Mouse (Mus musculus): ENCODE data around the gene Noc2l. TPM values are rescaled to one million over a fixed set of nuclear protein-coding genes. Genes with fewer than 3 reads are reported as not detected.

Noc2l gene
- polyA plus RNA-seq (2015; fragmentation: Nextera tagmentation; extraction: Ambion mirVana), result 39.3 and 41.8 TPM in 2 replicates

GRCm38 (mm10) chr4:156235808-156236533 is at the start of gene Noc2l:
Gene Noc2l (plus strand): TSS chr4:156236010.
- peak; percentile 81 for ATAC-seq (ENCODE audit: extremely low read depth, insufficient number of reproducible peaks, low FRiP score, low TSS enrichment)
- H3K36me3 ChIP-seq, result peaks cover 63% of the 10 kb centered on the region
- peak within 1 kb of the TSS; percentile 93 for H3K4me2 ChIP-seq
- no peaks in the 10 kb centered on the region for H3K9me3 ChIP-seq
- peak within 1 kb of the TSS; percentile 88 for H3K9ac ChIP-seq
- 0 out of 2 replicates have a peak, but pooled peaks cover 2% of the 10 kb centered on the region for H3K27me3 ChIP-seq (replicated peaks)
- H3K27ac ChIP-seq (replicated peaks), result peak within 1 kb of the TSS; percentile 91
- H3K4me3 ChIP-seq, result peak within 1 kb of the TSS; percentile 89
- H3K4me1 ChIP-seq, result peaks cover 26% of the 10 kb centered on the region
- WGBS, result under 1% methylated on average over 81 of the region's 90 CpGs

DNA sequence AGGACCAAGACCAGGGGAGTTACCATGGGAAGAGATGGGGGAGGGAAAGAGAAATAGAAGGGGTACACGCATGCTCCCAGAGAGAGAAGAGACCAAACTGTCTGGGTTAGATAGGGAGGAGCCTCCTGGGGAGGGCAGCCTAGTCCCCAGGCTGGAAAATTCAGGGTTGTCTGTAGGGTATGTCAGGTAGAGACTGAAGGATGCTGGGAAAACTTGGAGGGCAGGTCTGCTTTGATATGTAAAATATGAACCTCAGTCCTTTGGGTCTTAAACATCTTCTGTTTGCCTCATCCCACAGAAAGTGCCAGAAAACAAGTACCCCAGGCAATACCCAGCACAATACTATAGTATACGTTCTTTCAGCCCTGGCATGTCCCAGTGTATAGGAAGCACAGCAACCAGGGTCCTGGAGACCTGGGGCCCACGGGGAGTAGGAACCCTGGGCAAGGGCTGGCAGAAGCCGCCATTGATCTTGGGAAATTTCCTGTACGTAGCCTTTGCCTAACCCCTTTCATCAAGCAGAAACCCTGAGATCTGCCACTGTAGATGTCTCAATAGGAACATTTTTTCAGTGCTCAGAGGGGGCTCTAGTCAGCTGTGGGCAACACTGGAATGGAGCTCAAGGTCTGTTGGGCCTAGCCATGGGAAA is 47.5 kb upstream of the Noc2l start:
- ATAC-seq (ENCODE audit: extremely low read depth, insufficient number of reproducible peaks, low FRiP score, low TSS enrichment), result no peak
- H3K4me3 ChIP-seq, result no peak overlapping the region
- H3K27me3 ChIP-seq (replicated peaks), result no peaks in the 10 kb centered on the region
- no peaks in the 10 kb centered on the region for H3K9me3 ChIP-seq
- peak overlapping the region; percentile 41; the same call in 1 of the 2 replicates for H3K4me2 ChIP-seq
- peaks cover 81% of the 10 kb centered on the region for H3K4me1 ChIP-seq
- WGBS, result 70% methylated on average over 5 of the region's 5 CpGs
- peaks cover 46% of the 10 kb centered on the region for H3K36me3 ChIP-seq
- peak overlapping the region; percentile 64 for H3K27ac ChIP-seq (replicated peaks)
- peak overlapping the region; percentile 68; the same call in 1 of the 2 replicates for H3K9ac ChIP-seq

- Histone ChIP-seq H3K27me3 (replicated peaks) (no peaks in the 10 kb centered on the region), H3K27ac (replicated peaks) (peak overlapping the region; percentile 64), H3K36me3 (peaks cover 46% of the 10 kb centered on the region), H3K4me1 (peaks cover 86% of the 10 kb centered on the region), H3K9me3 (no peaks in the 10 kb centered on the region), H3K4me2 (peak overlapping the region; percentile 41), H3K4me3 (no peak overlapping the region), H3K9ac (peak overlapping the region; percentile 68)
- 0 out of 2 replicates have a peak, but pooled peaks have one; percentile 20 for ATAC-seq (ENCODE audit: extremely low read depth, insufficient number of reproducible peaks, low FRiP score, low TSS enrichment)
- 18% methylated on average over 6 of the region's 6 CpGs for WGBS
Observed at GRCm38 (mm10) chr4:156188811-156189323, 46.9 kb upstream of the Noc2l start.

- Histone ChIP-seq H3K9me3 (no peaks in the 10 kb centered on the region), H3K4me3 (no peak overlapping the region), H3K36me3 (peaks cover 45% of the 10 kb centered on the region), H3K4me1 (peaks cover 80% of the 10 kb centered on the region), H3K27me3 (replicated peaks) (no peaks in the 10 kb centered on the region), H3K9ac (peak overlapping the region; percentile 1; the same call in 1 of the 2 replicates), H3K27ac (replicated peaks) (peak overlapping the region; percentile 34), H3K4me2 (peak overlapping the region; percentile 16)
- no peak for ATAC-seq (ENCODE audit: extremely low read depth, insufficient number of reproducible peaks, low FRiP score, low TSS enrichment)
- 42% methylated on average over 8 of the region's 8 CpGs for WGBS
Observed at GRCm38 (mm10) chr4:156192421-156193199, 43.2 kb upstream of the Noc2l start.

DNA sequence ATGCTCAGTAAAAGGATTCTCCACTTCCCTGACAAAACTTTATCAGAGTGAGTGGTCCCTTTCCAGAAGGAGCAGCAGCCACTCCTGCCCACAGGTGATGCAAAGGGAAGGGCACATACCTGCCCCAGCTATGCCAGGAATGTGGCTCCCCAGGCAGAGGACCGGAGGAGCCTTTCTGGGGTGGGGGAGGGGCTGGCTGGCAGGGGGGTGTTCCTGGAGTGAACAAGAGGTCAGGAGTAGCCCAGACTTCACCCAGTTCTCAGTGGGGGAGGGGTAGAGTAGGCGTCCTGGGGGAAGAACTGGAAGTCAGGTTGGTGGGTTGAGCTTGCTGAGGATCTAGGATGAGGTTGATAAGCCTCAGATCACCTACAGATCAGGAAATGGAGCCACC is 42.6 kb upstream of the Noc2l start:
- 19% methylated on average over 2 of the region's 2 CpGs for WGBS
- H3K36me3 ChIP-seq, result peaks cover 45% of the 10 kb centered on the region
- H3K4me1 ChIP-seq, result peaks cover 74% of the 10 kb centered on the region
- ATAC-seq (ENCODE audit: extremely low read depth, insufficient number of reproducible peaks, low FRiP score, low TSS enrichment), result no peak
- H3K9me3 ChIP-seq, result no peaks in the 10 kb centered on the region
- H3K4me3 ChIP-seq, result no peak overlapping the region
- peak overlapping the region; percentile 34 for H3K27ac ChIP-seq (replicated peaks)
- H3K9ac ChIP-seq, result peak overlapping the region; percentile 1; the same call in 1 of the 2 replicates
- H3K4me2 ChIP-seq, result no peak overlapping the region
- no peaks in the 10 kb centered on the region for H3K27me3 ChIP-seq (replicated peaks)

- Histone ChIP-seq H3K27me3 (replicated peaks) (no peaks in the 10 kb centered on the region), H3K4me1 (peaks cover 67% of the 10 kb centered on the region), H3K9me3 (no peaks in the 10 kb centered on the region), H3K27ac (replicated peaks) (no peak overlapping the region), H3K4me2 (no peak overlapping the region), H3K9ac (0 out of 2 replicates have a peak overlapping the region, but pooled peaks have one; percentile 1), H3K36me3 (peaks cover 45% of the 10 kb centered on the region), H3K4me3 (no peak overlapping the region)
- 72% methylated on average over 5 of the region's 5 CpGs for WGBS
- ATAC-seq (ENCODE audit: extremely low read depth, insufficient number of reproducible peaks, low FRiP score, low TSS enrichment), result no peak
Observed at GRCm38 (mm10) chr4:156193906-156194305, 41.9 kb upstream of the Noc2l start.

DNA sequence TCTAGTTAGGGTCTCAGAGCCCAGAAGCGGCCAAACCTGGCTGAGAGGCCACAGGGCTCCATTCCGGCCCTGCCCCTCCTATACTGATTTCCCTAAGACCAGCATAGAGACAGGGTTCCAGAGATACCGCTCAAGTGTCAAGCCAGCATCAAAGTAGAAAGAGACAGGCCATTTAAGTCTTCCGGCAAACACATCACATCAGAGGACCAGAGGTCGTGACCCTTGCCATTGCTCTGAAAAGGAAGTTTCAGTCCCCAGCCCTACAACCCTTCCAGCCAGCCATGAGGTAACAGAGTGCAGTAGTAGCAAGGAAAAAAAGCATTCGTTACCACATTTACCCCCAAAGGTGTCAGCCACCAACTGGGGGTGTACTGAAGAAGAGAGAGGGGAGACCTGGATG is 41.5 kb upstream of the Noc2l start:
- ATAC-seq (ENCODE audit: extremely low read depth, insufficient number of reproducible peaks, low FRiP score, low TSS enrichment), result no peak
- Histone ChIP-seq H3K9ac (peak overlapping the region; percentile 25; the same call in 1 of the 2 replicates), H3K4me2 (peak overlapping the region; percentile 3; the same call in 1 of the 2 replicates), H3K4me3 (no peak overlapping the region), H3K4me1 (peaks cover 62% of the 10 kb centered on the region), H3K27me3 (replicated peaks) (no peaks in the 10 kb centered on the region), H3K36me3 (peaks cover 45% of the 10 kb centered on the region), H3K27ac (replicated peaks) (no peak overlapping the region), H3K9me3 (no peaks in the 10 kb centered on the region)
- WGBS, result 60% methylated on average over 6 of the region's 6 CpGs

DNA sequence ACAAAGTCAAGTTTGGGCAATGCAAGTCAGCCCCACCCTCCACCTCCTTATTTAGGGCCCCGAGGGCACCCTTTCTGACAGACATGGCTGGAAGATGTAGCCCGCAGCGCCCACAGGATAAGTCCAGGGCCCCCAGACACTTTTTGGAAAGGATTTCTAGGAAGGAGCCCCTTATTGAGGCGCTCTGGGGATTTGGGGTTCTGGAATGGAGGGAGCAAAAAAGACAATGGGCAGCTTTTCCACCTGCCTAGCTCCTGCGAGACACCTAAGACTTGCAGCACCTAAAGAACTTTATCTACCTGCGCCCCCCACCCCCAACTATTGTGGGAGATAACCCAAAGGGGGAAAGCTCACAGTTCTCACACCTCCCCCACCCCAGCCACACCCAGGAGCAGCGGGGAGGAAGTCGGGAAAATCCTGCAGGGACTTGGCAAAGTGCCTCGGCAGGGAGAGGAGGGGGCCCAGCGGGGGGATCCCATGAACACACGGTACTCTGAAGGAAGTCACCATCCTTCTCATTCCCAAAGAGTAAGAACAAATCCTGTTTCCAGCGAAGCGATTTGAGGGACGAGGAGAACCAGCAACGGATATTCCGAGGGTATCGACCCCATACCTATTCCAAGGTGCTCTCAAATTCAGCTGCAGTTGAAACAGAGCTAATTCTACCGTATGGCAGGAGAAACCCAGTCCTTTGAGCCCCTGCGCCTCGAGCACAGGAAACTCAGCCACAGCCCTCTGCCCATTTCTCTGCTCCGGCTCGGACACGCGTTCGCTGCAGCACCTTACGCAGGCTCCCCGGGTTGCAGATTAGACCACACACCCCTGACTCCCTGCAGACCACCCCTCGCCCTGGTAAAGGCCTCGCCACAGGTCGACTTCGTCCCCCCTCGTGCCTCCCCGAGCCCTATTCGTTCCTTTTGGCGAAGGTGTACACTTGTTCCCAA is 39.6 kb upstream of the Noc2l start:
- peaks cover 32% of the 10 kb centered on the region for H3K36me3 ChIP-seq
- H3K9ac ChIP-seq, result peak overlapping the region; percentile 95
- no peak for ATAC-seq (ENCODE audit: extremely low read depth, insufficient number of reproducible peaks, low FRiP score, low TSS enrichment)
- no peaks in the 10 kb centered on the region for H3K9me3 ChIP-seq
- 3% methylated on average over 35 of the region's 35 CpGs for WGBS
- H3K27ac ChIP-seq (replicated peaks), result peak overlapping the region; percentile 85
- H3K27me3 ChIP-seq (replicated peaks), result no peaks in the 10 kb centered on the region
- H3K4me3 ChIP-seq, result peak overlapping the region; percentile 91
- peaks cover 47% of the 10 kb centered on the region for H3K4me1 ChIP-seq
- H3K4me2 ChIP-seq, result peak overlapping the region; percentile 90

DNA sequence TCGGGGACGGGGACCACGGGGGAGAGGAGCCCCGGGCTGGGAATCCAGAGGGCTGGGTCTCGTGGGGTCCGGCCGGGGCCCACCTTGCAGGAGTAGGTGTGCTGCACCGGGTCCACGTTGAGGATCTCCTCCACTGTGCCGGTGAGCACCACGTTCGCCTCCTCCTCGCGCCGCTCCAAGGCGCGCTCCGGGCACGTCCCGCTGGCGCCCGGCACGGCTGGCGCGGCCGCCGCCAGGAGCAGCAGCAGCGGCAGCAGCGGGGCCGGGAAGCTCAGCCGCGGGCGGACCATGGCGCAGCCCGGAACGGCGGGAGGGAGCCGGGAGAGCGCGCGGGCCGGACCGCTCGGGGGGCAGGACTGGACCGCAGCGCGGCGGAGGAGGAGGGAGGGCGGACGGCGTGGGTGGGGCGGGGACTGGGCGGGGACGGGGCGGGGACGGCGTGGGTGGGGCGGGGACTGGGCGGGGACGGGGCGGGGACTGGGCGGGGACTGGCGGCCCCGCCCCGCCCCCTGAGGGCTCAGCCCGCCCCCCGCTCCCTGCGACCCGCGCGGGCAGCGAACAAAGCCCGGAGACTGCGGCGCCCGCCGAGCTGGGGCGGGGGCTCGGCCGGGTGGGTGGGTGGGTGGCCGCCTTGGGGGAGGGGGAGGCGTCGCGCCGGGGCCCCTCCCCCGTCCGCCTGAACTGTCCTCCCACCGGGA is 38.5 kb upstream of the Noc2l start, which contains the start of gene Agrn:
Gene Agrn (minus strand): TSS at position 358 of the 698 bp plus-strand sequence.
- Histone ChIP-seq H3K4me2 (peak within 1 kb of the TSS; percentile 90), H3K9ac (peak within 1 kb of the TSS; percentile 95), H3K27ac (replicated peaks) (peak within 1 kb of the TSS; percentile 93), H3K9me3 (no peaks in the 10 kb centered on the region), H3K4me3 (peak within 1 kb of the TSS; percentile 91), H3K36me3 (peaks cover 21% of the 10 kb centered on the region), H3K27me3 (replicated peaks) (no peaks in the 10 kb centered on the region), H3K4me1 (peaks cover 48% of the 10 kb centered on the region)
- peak; percentile 81 for ATAC-seq (ENCODE audit: extremely low read depth, insufficient number of reproducible peaks, low FRiP score, low TSS enrichment)
- under 1% methylated on average over 38 of the region's 88 CpGs for WGBS
